Mouse (Mus musculus) skeletal muscle tissue, adult 2 months (tissue): ENCODE measurements around the gene Olfr1157.

Experiments used
- DNase-seq: peaks from one replicate; pipeline ENCODE4 v3.0.0-alpha.2; 2012; ENCODE audit warnings: low read depth, low spot score

Gene Olfr1157

GRCm38 (mm10) chr2:87968199-87968598, at the start of gene Olfr1157:
Olfr1157 (minus strand) TSS chr2:87968299.
- DNase-seq = no peak

GRCm38 (mm10) chr2:88007515-88008318, 39.6 kb upstream of the Olfr1157 start, which contains the start of gene Olfr1160:
Olfr1160 (minus strand) TSS chr2:88008268.
- DNase-seq = no peak

- DNase-seq = no peak
Observed at GRCm38 (mm10) chr2:87989813-87990212, 21.7 kb upstream of the Olfr1157 start, which contains the start of gene Olfr1158. Olfr1158 (plus strand) TSS chr2:87990113.

- no peak for DNase-seq
Observed at GRCm38 (mm10) chr2:87974563-87974962, 6.5 kb upstream of the Olfr1157 start, which contains the start of gene Olfr74. Olfr74 (minus strand) TSS chr2:87974663.

- no peak for DNase-seq
Observed at GRCm38 (mm10) chr2:87953000-87953399, 15.1 kb downstream of the Olfr1157 start, which contains the start of gene Olfr1156. Olfr1156 (minus strand) TSS chr2:87953100.

- DNase-seq = no peak
Observed at GRCm38 (mm10) chr2:87945037-87945436, 23.1 kb downstream of the Olfr1157 start, which contains the start of gene Olfr1155. Olfr1155 (minus strand) TSS chr2:87945137.
